Mouse (Mus musculus) embryo, embryonic 11.5 days (tissue): ENCODE results near the gene Ift122.

Experiments
- DNase-seq: peaks from one replicate; pipeline ENCODE4 v3.0.0-alpha.2; 2012; ENCODE audit warnings: low read depth, low spot score

Ift122 gene

DNA sequence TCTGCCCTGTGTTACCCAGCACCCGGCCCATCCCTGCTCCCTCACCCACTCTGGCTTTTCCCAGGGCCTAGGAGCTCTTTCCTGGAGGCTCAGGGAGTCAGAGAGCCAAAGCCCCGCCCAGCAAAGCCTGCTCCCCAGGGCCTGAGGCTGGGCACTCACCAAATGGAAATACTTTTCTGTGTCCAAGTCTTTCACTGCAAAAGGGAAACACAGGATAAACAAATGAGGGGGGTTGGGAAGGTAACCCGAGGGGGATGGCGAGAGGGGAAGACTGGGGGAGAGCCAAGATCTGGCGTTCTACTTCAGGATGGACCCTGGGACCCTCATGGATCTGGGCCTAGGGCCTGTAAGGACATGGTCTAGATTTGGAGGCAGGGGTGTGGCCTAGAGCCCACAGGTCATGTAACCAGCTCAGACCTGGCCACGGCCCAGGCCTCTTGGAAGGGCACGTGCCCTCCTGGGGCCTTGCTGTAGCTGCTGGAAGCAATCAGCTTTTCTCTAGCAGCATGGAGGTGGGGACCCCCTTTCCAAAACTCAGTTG is 106.0 kb downstream of the Ift122 start:
- no peak for DNase-seq

DNA sequence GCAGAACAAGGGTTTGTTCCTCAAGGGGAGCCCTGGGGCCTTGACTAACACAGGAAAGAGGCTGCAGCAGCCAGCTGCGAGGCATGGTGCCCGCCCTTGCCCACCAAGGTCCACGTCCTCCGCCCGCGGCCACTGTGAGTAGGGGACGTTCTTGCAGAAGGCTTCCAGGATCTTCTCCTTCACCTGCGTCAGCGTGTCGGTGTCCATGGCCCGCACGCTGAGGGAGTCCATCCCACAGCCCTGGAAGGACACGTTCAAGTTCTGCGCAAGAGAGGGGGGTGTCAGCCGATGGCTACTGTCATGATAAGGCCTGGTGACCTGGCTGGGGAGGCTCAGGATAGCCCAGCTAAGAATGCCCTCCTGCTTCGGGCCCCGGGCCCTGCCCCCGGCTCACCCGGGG is 107.1 kb downstream of the Ift122 start:
- no peak for DNase-seq

DNA sequence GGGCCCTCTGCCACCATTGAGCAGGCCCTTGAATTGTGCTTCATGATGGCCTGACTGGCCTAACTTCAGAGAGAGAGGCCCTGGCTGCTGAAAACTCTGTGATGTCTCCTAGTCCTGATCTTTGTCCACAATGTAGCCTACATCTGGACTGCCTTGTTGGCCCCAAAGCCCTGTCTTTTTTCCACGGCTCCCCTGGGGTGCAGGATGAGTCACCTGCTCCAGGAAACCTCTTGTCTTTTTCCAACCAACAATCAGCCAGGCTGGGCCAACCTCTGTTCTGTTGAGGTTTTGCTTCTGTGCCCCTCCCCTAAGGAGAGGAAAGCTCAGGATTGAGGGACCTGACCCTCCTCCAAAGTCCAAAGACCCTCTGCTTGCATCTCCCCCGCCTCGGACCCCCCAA is 108.5 kb downstream of the Ift122 start:
- DNase-seq = no peak

DNA sequence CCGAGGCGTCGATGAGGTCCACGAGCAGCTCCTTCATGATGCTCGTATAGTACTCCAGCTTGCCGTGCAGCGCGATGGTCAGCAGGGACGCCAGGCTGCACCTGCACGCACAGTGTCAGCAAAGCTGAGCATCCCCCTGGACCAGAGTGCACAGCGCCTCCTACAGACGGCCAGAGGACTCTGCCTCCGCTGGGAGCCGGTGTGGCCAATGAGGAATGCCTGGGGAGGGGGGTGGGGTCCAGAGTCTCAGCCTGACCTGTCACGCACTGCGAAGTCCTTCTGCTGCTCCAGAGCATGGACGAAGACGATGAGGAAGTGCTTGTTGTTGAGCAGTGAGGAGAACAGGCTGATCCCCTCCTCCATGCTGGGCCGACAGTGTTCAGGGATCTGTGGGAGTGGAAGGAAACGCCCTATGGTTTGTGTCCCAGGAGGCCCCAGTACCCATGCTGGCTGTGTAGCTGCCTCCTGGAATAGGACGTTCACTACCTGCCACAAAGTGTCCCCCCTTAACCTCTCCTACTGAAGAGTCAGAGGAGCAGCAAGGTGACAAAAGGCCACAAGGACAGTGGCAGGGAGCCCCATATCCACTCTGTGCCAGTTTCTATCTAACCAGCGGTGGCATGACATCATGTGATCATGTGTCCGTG is 109.3 kb downstream of the Ift122 start:
- no peak for DNase-seq

DNA sequence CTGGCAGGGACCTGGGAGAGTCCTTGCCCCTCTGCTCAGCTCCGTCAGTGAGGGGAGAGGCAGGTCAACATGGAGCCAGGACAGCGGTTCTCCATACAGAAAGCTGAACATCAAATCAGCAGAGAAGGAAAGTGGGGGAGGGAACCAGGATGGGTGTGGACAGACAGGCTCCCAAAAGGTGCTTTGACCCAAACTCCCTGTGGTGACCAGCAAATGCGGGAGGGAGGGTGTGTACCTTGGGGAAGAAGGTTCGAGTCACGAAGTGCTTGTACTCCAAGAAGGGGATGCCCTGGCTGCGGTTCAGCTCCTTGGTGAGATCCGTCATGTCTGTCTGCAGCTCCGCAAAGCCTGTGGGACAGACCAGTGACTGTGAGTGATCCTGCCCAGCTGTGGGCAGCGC is 110.4 kb downstream of the Ift122 start:
- DNase-seq = no peak

DNA sequence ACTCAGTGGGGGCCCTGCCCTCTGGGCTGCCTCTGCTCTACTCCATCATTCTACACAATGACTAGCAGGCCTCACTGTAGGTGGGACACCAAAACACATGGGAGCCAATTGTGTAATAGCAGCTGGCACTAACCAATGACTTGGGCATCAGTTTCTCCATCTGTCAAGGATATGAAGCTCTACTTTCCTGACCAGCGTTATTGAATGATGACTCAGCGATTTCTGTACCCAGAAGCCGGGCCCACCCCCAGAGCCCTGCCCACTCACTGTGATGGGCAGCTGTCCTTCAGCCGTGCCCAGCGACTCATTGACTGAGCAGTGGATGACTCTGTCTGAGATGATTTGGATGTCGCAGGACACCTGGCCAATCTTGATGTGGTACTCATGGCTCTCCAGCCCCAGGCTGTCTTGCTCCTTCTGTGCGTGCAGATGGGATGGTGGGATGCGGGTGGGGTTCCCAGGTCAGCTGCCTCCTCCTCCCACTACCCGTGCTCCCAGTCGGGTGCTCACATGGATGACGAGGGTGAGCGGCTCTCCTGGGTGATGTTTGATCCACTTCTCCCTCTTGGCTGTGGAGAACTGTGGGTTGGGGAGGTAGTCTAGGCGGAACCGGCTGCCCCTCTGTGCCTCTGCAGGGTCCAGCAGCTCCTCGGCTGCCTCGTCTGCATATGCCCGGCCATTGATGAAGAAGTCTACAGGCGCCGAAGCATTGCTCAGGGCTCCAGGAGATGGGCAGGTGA is 113.1 kb downstream of the Ift122 start:
- no peak for DNase-seq

DNA sequence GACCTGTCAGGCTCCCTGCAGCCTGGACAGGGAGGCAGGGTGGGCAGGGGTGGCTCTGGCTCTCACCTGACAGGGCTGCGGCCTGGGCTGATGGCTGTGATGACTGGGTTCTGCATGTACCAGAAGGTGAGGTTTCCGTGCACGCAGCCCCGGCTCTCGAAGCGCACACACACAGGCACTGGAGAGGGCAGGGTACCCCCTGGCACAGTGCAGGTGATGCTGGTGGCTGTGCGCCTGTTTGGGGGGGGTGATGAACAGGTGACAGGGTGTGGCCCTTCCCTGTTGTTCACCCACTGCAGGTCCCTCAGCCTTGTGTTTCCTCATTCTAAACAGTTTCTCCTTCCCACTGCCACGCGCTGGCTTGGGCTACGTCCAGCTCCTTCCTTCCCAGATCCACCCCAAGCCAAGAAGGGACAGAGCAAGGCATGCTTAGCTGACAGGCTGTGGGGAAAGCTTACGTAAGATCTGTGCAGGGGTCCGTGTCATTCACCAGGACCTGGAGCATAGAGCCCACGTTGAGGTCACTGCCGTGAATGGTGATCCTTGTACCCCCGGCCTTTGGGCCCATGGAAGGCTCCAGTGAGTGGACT is 114.1 kb downstream of the Ift122 start:
- DNase-seq = no peak

DNA sequence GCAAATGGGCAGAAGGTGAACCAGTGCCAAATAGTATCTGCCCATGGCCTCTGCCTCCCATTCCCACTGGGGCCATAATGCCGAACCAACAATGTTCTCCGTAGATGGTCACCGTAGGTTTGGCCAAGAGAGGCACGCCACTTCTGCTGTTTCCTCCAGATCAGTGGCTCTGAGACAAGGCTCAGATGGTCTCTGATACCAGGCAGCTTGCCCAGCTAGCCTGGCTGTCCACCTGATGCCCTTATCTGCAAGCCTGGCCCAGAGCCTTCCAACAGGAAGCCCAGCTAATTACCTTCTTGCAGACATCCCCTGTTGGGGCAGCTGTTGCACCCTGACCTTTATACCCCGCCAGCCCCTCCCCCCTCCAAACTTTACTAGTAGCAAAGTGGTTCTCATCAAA is 114.8 kb downstream of the Ift122 start:
- no peak for DNase-seq

DNA sequence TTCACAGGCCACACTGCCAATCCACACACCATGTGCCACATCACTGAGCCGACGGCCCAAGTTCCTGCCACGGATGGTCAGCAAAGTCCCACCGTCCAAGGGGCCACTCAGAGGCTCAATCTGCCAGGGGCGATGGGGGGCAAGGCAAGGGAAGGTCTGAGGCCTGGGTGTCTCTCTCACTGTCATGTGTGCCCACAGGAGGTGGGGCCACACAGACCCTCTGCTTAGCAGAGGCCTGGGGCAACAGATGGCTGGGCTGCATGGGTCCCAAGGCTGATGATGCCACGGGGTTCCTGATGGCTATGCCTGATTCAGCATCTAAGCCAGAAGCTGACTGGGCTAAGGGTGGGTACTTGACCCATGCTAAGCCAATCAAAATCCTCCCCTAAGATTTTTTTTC is 115.4 kb downstream of the Ift122 start:
- DNase-seq = no peak

DNA sequence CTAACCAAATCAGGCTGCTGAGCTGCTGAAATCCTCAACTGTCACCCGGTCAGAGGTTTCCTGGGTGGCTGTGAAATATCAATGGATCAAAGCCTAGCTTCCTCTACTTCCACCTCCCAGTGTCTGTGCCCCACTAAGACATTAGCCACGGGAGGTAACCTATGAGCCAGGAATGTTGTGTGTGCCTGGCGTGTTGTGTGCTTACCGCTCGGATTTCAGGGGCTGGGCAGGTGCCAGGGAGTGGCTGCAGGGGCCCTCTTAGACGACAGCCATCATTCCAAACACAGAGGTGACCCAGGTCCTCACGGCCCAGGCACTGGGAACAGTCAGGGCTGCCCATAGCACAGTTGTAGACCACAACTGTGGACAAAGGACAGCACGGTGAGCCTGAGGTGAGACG is 115.8 kb downstream of the Ift122 start:
- DNase-seq = no peak

DNA sequence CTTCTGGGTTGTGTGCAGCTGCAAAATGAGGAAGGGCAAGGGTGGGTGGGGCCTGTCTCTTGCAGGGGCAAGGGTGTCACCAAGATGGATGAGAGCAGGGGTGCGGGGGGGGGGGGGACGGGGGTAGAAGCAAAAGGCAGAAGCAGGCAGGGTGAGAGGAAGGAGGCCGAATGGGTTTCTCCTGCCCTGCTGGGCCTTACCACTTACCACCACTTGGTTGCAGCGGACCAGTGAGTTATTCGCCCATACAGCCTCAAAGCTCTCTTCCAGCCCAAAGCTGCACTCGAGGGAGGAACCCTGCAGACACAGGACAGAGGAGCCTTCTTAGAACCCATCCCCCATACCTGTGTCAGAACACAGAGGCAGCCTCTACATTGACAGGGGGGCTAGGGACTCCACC is 116.7 kb downstream of the Ift122 start:
- no peak for DNase-seq

DNA sequence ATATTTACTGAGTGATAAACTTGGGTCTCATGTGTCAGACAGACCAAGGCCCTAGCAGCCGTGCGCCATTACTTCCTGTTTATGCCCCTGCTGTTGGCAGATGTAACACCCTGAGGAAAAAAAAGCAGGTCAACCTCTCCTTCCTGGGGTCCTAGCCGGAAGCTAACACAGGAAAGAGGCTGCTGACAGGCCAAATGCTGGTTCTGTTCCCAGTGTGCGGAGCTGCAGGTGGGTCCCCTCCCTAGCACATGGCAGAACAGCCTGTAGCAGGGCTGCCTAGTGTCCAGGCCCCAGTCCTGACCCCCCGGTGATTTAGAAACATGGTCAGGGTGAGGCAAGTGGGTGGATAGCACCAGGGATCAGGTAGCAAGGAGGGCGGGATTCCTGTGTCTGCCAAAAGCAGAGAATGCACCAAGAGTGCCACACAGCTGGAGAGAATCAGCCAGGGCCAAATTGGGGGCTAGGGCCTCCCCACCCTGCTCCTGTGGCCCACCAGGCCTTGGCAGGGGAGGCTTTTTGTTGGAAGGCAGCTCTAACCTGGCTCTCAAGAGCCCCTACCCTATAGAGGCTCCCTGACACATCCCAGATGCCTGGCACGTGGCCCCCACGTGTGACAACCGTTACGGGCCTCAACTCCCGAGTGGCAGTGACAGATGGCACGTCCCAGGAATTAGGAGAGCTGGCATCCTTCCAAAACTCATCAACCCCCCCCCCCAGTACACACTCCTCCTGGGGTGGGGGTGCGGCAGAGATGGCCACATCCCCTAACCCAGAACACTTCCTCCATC is 118.2 kb downstream of the Ift122 start:
- DNase-seq = no peak

DNA sequence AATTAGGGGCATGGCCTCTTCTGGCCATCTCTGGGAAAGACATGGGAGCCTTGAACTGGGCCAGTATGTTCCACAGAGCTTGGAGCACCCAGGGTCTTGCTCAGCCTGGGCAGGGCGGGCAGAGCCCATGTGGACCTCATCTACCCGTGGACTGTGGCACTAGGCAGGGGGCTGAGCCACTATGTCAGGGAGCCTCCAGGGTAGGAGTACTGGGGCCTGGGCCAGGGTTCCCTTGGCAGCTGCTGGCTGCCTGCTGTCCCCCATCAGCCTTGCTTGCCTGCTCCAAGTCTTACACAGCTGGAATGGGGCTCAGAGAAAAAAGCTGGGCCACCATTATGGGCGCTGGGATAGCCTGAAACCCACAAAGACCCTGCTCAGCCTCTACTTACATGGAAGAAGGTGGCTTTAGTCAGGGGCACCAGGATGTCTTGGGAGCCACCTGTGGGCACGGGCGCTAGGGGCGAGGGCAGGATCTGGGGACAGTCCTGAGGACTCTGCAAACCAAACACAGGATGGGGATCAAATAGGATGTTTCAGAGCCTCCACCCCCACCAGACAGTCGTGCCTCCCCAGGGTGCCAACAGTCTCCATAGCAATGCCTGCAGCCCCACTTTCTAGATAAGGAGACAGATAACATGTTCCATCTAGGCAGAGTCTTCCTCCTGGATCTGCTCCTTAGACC is 119.0 kb downstream of the Ift122 start:
- DNase-seq = no peak

DNA sequence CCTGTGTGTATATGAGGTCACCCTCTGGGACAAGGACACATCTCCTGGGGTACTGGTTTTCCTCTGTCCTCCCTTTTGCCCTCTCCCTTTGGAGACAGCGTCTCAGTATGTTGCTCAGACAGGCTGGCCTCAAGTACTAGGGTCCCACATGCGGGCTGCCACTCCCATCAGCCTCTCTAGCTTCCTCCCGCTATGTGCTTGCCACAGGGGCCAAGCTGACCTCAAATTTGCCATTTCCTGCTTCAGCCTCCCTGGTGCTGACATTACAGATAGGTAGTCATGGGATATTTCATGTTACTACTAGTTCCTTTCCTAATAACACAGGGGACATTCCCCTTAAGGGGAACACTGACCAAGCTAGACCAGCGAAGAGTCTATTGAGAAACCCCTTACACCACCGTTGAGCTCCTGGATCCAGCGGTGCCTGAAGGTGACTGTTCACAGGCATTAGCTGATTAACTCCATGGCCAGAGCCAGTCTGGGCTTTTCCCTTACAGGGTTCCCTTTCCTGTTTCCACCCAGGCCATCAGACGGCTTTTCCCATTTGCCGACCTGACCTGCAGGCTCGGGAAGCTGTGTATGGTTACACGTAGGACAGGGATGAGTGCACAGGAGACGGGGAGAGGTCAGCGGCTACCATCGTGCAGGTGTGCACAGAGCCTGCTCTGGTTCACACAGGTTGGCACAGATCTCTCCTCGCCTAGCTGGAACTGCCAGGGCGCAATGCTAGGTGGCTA is 120.0 kb downstream of the Ift122 start:
- DNase-seq = no peak

DNA sequence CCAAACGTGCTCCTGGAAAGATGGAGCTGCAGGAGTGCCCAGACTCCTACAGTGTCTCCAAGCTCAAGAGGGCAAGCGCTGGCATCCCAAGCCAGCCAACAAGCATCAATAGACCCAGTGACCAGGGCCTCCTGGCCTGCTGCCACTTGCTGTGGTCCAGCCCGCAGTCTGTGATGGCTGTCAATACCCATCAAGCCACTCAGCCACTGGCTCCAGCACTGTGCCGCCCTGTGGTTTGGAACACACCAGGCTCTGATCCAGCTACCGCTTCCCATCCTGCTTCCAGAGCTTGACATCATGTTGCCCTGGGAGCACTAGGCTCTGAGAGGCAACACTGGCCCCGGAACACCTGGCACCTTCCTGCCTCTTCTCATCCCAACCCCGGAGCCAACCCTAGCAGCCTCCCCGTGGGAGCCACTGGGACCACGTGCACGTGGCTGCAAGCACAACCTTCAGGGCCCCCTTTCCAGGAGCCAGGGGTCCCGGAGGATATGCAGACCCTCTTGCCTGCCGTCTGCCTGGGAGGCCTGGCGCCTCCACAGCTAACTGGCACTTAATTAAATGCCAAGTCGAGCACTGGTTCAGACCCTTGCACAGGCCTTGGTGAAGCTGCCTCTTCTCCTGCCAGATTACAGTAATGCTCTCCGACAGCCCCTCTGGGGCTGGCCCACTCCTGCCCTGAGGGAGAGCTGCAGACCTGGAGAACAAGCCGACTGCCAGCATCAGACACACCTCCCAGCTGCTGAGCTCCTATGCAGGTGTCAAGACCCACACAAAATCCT is 120.8 kb downstream of the Ift122 start:
- DNase-seq = no peak

DNA sequence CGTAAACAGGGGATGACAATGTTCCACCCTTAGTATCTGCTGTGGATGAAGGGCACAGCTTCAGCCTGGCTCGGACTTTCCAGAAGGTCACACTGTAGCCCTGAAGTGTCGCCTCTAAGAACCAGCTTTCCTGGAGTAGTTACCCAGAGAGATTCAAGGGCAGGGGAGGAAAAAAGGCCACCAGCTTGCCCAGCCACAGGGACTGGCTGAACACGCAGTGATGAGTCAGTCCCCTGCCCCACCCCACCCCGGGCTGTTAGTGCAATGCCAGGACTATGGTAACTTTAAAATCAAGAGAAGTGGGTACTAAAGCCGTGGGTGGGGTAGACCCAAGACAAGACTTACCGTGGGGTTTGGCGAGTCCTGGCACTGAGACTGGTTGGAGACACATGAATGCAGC is 122.3 kb downstream of the Ift122 start:
- DNase-seq = no peak
